Comparison of ENCODE assay signal across 13 mouse cellular contexts in the genomic region with DNA sequence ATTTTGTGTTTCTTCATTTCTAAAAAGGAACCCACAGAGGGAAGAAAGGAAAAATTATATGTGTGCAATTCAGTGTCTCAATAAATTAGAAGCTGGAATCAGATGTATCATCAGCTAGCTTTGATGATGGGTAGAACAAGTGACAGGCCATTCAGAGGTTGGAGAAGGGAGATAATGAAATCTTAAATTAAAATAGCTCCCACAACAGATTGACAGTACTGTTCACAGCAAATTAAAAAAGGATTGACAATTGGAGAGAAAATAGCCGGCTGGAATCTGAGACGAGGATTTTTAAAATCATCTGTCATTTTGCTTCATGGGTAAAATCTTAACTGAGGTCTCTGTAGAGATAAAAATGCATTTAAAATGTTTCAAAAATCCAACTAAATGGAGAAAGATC.
"Had no signal": no experiment of that assay in that cellular context is flagged by ENCODE, and none has a peak within 500 bp of the region (broad histone marks: within the 10 kb centered on the region; RNA-seq: fewer than 3 reads in every experiment).

No protein-coding gene starts in this region.

- H3K4me2 ChIP-seq: limb, embryonic 12.5 days; liver, embryonic 13.5 days; lung, embryonic 15.5 days; midbrain, embryonic 15.5 days had no signal

- DNase-seq: kidney, adult 8-10 months; kidney, postnatal 25 days; liver; liver, embryonic 13.5 days; liver, postnatal 0 days; lung, postnatal 14 days; right cerebral cortex, postnatal 25 days; thymus, postnatal 36 days had no signal

- H3K4me1 ChIP-seq: limb, embryonic 12.5 days; liver, embryonic 13.5 days; lung, embryonic 15.5 days; megakaryocyte, embryonic 14.5 days; midbrain, embryonic 15.5 days had no signal

- H3K27ac ChIP-seq: limb, embryonic 12.5 days; liver, embryonic 13.5 days; lung, embryonic 15.5 days; macrophage; midbrain, embryonic 15.5 days had no signal

- H3K36me3 ChIP-seq: limb, embryonic 12.5 days; liver, embryonic 13.5 days; lung, embryonic 15.5 days; midbrain, embryonic 15.5 days had no signal

- H3K4me3 ChIP-seq: limb, embryonic 12.5 days; liver, embryonic 13.5 days; lung, embryonic 15.5 days; megakaryocyte, embryonic 14.5 days; midbrain, embryonic 15.5 days had no signal

- H3K9me3 ChIP-seq: limb, embryonic 12.5 days; liver, embryonic 13.5 days; lung, embryonic 15.5 days; megakaryocyte, embryonic 14.5 days; midbrain, embryonic 15.5 days had no signal

- H3K27me3 ChIP-seq: limb, embryonic 12.5 days; liver, embryonic 13.5 days; lung, embryonic 15.5 days; megakaryocyte, embryonic 14.5 days; midbrain, embryonic 15.5 days had no signal

- H3K9ac ChIP-seq: limb, embryonic 12.5 days; liver, embryonic 13.5 days; liver, postnatal 0 days; lung, embryonic 15.5 days; midbrain, embryonic 15.5 days had no signal

- ATAC-seq: liver, postnatal 0 days; midbrain, embryonic 15.5 days had no signal
